Mouse (Mus musculus): Measurements from ENCODE around the gene Cfb.
"Not testable (repeated sequence)": the region's sequence is repeated elsewhere in the genome, so short reads cannot be mapped to it uniquely, and the experiment has no call there.

Gene Cfb

DNA sequence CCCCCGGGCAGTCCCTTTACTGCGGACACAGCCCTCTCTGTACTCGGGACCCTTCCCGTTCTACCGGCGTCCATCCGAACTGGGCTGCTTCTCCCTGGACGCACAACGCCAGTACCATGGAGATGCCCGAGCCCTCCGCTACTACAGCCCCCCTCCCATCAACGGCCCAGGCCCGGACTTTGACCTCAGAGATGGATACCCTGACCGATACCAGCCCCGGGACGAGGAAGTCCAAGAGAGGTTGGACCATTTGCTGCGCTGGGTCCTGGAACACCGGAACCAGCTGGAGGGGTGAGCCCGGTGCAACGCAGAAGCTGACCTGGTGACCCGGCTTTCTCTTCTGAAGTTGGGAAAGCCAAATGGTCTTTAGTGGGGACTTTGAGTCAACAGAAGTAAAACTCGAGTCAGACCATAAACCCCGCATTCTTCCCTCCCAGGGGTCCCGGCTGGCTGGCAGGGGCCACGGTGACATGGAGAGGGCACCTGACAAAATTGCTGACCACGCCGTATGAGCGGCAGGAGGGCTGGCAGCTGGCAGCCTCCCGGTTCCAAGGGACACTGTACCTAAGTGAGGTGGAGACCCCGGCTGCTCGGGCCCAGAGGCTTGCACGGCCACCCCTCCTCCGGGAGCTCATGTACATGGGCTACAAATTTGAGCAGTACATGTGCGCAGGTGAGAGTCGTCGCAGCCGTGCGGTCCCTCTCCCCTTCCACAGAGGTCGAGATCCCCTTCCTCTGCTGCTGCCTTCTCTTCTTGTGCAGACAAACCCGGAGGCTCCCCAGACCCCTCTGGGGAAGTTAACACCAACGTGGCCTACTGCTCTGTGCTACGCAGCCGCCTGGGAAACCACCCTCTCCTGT lies 24.6 kb downstream of the Cfb start:
- no peak for DNase-seq (ENCODE audit: low read depth, low spot score)

DNA sequence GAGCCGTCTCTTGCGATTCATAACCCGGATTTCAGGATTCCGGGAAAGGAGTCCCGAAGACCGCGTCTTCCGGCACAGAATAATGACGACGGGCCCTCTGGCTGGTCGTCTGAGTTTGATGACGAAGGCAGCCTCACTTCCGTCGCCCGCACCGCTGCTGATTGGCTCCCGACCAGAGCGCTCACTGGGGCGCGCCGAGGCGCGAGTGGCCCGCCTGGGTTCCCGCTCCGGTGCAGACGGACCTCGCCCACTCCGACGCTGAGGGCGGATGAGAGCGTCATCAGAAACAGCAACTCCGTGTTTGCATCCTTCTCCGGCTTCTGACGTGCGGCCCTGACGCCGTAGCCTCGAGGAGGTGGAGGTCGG lies 25.5 kb downstream of the Cfb start, which contains the start of the genes Stk19 and Dxo:
TSS of gene Stk19 (minus strand) at position 90 of the 366 bp plus-strand sequence.
TSS of gene Dxo (plus strand) at position 164 of the 366 bp plus-strand sequence.
- peak; percentile 94 for DNase-seq (ENCODE audit: low read depth, low spot score)

DNA sequence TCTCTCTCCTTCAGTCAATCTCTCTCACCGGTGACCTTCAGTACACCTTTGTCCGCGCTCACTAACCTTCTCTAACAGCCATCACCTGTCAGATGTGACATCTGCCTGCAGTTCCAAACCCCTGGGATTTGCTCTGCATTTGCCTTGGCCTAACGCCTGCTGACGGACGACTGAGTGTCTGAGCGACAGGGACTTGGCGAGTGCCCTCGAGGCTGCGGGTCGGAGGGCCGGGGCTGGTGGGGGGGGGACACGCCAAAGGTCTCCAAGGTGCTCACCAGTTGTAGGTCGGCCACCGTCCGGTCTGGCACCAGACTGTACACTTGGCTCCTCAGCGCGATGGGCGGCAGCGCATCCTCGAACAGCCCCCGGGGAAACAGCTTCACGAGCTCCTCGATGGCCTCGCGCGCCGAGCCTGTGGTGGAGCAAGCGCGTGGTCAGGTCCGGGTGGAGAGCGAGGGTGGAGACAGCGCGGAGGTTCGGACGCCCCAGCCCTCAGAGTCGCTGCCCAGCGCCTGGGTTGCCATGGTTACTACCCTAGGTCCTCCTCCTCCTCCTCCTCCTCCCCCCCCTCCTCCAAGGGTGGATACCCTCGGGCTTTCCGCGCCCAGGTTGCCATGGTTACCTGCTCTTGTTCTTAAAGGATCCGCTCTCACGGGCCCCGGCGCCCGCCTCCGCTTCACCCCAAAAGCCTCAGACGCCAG lies 26.0 kb downstream of the Cfb start:
- DNase-seq (ENCODE audit: low read depth, low spot score): no peak

DNA sequence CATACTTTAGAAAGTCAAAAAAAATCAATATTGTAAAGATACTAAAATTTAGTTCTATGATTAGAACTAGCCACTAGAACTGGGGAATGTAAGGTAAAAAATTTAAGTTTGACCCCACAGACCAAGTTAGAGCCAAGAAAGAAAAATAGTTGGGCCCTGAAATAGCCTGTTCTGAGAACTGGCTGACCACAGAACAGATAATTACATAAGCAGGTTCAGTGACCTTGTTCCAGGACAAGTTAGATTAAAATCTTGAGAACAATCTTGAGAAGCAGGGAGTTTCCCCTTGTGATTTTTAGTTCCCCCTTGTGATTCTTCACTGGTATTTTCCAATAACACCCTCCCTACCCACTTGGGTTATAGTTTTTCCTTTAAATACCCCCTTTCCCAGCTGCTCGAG lies 31.5 kb downstream of the Cfb start:
- DNase-seq (ENCODE audit: low read depth, low spot score): not testable (repeated sequence)

DNA sequence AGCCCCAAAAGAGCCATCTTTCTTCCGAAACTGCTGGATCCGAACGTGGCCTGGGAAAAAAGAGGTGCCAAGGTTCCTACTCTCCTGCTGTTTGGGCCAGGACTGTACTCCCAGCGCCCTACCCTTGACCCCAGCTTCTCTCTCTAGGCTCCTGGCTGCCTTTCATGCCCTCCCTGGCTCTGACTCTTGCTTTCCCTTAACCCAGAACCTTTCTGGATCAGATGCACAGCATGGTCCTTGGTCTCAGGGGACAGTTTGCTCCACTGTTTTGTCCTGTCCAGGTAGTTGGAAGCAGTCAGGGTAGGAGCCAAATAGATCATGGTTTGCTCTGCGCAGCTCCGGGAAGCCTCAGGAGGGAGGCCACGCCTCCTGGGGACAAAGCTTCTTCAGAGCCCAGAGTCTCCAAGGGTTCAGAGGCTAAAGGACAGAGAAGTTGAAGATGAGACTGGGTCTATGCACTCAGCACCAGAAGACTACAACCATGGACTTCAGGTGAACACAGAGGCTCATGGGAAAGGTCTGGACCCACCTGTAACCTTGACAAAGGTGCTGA lies 47.4 kb downstream of the Cfb start:
- DNase-seq (ENCODE audit: low read depth, low spot score): no peak

DNA sequence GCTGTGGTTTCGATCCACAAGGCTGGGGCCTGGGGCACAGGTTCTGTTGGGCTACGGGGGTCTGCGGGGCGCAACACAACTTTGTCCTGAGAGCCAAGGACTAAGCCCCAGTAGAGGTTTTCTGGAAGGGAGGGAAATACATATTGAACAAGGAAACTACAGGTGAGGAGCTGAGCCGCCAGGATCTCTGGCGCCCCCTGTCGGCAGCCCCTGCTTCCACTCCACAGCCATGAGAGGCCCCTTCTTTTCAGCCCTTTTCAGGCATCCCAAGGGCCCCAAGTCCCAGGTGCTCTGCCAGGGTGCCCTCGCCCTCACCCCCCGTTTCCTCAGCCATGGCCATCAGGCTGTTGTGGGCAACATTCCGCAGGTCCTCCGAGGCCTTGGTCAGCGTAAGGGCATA lies 48.6 kb downstream of the Cfb start:
- not testable (repeated sequence) for DNase-seq (ENCODE audit: low read depth, low spot score)

DNA sequence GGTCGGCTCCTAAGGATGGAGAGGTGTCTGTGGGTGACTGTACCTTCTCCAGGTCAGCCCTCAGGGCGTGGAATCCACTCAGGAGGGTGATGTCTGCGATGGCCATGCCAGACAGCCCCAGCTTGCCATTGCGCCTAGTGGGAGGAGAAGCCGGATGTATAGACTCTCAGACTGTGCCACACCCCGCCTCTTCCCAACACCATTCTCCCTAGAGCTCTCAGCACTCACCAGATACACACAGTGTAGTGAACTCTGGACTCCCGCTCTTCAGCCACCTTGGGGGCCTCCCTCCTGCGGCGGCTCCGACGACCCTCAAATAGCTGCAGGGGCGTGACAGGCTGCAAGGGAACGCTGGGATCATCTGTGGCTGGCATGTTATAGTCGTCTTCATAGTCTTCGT lies 51.0 kb downstream of the Cfb start:
- DNase-seq (ENCODE audit: low read depth, low spot score): no peak

DNA sequence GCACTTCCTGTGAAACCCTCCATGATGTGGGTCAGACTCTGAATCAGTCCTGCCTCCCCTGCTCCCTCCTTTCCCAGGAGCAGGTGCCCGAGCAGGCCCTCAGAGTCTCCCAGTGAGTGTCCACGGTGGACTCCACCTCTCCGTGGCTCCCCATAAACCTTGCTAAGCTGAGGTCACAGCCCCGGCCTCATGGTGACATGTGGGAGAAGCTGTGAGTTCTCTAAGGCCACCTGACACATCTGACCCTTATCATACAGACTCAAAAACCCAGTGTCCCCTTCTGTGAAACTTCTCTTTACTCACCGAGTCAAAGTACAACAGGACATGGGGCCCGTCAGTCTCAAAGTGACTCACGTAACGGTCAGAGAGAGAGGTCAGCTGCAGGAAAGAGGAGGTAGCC lies 51.5 kb downstream of the Cfb start:
- not testable (repeated sequence) for DNase-seq (ENCODE audit: low read depth, low spot score)

DNA sequence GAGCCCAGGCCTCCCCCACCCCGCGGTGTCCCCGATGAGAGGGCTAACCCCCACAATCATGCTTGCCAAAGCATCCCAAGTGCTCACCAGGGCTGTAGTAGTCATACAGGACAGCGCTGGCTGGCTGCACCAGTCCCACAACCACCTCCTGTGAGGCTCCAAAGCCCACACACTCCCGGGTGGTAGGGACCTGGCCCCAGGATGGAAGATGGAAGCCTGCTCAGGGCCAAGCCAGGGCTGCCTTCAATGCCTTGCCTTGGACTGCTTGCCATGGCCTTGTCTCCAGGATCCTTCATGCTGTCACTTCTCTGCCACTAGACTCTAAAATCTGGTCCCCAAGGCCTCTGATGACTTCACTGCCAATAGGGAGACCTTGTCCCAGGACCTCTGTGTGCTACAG lies 51.9 kb downstream of the Cfb start:
- DNase-seq (ENCODE audit: low read depth, low spot score): not testable (repeated sequence)

DNA sequence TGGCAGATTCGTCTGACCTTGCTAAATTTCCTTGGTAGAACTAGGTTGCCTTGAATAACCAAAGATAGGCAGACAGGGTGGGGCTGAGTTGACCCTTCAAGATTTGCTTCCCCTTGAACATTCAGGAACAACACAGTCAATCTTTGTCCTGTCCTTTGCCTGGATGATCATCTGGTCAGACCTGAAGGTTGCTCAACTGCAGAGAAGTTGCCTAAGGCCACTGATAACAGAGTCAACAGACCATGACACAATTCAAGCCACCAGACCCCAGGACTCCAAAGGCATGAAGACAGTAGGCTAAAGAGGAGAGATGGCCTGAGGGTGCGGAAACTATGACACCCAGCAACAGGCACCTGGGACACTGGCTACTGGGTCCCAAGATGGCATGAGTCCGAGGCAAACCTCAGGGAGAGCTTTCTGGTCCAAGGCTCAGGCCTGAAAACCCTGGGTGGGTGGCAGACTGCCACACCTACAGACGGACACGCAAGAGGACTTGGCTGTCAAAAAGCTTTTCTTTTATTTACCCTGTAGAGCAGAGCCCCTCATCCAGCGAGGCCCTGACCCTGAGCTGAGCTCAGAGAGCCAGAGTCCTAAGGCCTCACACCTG lies 53.6 kb downstream of the Cfb start:
- DNase-seq (ENCODE audit: low read depth, low spot score): no peak

DNA sequence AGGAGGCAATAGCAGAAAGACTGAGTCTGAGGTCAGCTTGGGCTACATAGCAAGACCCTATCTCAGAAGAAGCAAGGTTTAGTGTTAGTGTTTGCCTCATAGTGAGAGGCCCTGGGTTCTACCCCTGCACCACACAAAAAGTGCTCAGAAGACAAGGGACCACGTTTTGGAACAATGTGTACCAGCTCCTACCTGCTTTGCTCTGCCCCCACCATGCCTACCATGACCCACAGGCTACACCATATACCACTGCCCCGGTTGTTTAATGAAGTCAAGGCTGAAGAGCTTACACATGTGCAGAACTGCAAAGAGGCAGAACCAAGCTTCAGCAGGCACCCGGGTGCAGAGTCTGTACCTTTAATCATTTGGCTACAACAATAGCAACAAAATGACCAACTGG lies 55.1 kb downstream of the Cfb start:
- no peak for DNase-seq (ENCODE audit: low read depth, low spot score)

Measured in c-Kit-negative CD71-positive TER-119-positive erythroid progenitor cells, embryonic 14.5 days (primary cell).